In genomic region chr7:34570114-34571065, GRCm38 (mm10) we compare ENCODE assay signal across 9 mouse cellular contexts.
DNase-seq lines count a peak whose midpoint lies in the region; TF ChIP-seq lines count a peak whose summit lies in the region.
"Had no signal": no experiment of that assay in that cellular context is flagged by ENCODE, and none has a peak within 500 bp of the region (broad histone marks: within the 10 kb centered on the region; RNA-seq: fewer than 3 reads in every experiment).

No protein-coding gene starts in this region.

- H3K36me3 ChIP-seq in ES-E14 (ENCODE audit: control insufficient read depth, insufficient read depth, low read length, poor library complexity, severe bottlenecking) = no peaks in the 10 kb centered on the region

- peak overlapping the region; percentile 76 for H3K27ac ChIP-seq in ES-E14 (ENCODE audit: insufficient read depth, low read depth, low read length, poor library complexity, severe bottlenecking)
- H3K27ac ChIP-seq: macrophage had no signal

- H3K9me3 ChIP-seq in ES-E14 (ENCODE audit: control insufficient read depth, insufficient read depth, low read depth, low read length) = no peaks in the 10 kb centered on the region

- H3K4me3 ChIP-seq in ES-E14 (ENCODE audit: insufficient read depth in 1 of 2, low read depth in 1 of 2, low read length in 2 of 2, poor library complexity in 1 of 2, severe bottlenecking in 1 of 2) = peak overlapping the region; percentile 47

- peaks cover 0 to 9% of the 10 kb centered on the region in 2 experiments; a peak in 3 of 4 replicates for H3K4me1 ChIP-seq in ES-E14 (ENCODE audit: control insufficient read depth in 2 of 2, insufficient read depth in 2 of 2, low read length in 2 of 2, poor library complexity in 1 of 2)

- in situ Hi-C loops in ES-E14 (cut with MboI; ENCODE audit: low sequenced_read_pairs in 2 of 2, unreplicated experiment in 2 of 2) = no loop called here

- H3K9ac ChIP-seq in ES-E14 (ENCODE audit: insufficient read depth, low read depth, low read length, poor library complexity, severe bottlenecking) = peak overlapping the region; percentile 59

- intact Hi-C loops in gastrocnemius, postnatal 36 days (cut with DNase I) = no loop called here
- intact Hi-C loops in left cerebral cortex, postnatal 25 days (cut with DNase I) = no loop called here

- DNase-seq in ES-E14 (ENCODE audit: low read depth, low spot score) = peak; percentile 91
- peak; percentile 91 for DNase-seq in embryo, embryonic 10.5 days (ENCODE audit: low spot score)
- peak; percentile 53 to 54 for DNase-seq in gastrocnemius, postnatal 36 days
- DNase-seq in hindlimb bud, embryonic 11.5 days (ENCODE audit: extremely low spot score, low read depth, low spot score) = peak; percentile 76
- DNase-seq in left cerebral cortex, postnatal 25 days (ENCODE audit: low spot score in 2 of 2) = peak; percentile 19 to 20
- DNase-seq in mesoderm, embryonic 11.5 days (ENCODE audit: low read depth, low spot score) = peak; percentile 91
- DNase-seq in skeletal muscle tissue, adult 2 months (ENCODE audit: low read depth, low spot score) = peak; percentile 59
- DNase-seq in thymus, postnatal 36 days = no peak

TF ChIP-seq in ES-E14, 5 proteins besides CTCF, POLR2A, EP300 and RAD21:
- TF ChIP-seq ZC3H11A (IDR thresholded peaks at IDR 0.05; ENCODE audit: borderline replicate concordance, low read depth, low read length) (no peak), CHD2 (IDR thresholded peaks at IDR 0.05; ENCODE audit: low read depth, low read length) (no peak), HCFC1 (IDR thresholded peaks at IDR 0.05; ENCODE audit: borderline replicate concordance, insufficient read depth, low read length) (0 out of 2 replicates have a peak, but pooled peaks have one; percentile 46), ZNF384 (IDR thresholded peaks at IDR 0.05; ENCODE audit: low read depth, low read length) (no peak), MAFK (IDR thresholded peaks at IDR 0.05; ENCODE audit: insufficient read depth, low read depth, low read length) (no peak)
TF ChIP-seq in ES-E14: peak in this region for 1.

Comparison
In these comparisons a context has a peak if more than half of its experiments do, and no peak if none do; other contexts are left out.
1. DNase-seq: peak in ES-E14 (single experiment), embryo, embryonic 10.5 days (single experiment), gastrocnemius, postnatal 36 days (2 of 2), hindlimb bud, embryonic 11.5 days (single experiment), left cerebral cortex, postnatal 25 days (2 of 2), mesoderm, embryonic 11.5 days (single experiment) and skeletal muscle tissue, adult 2 months (single experiment); none in thymus, postnatal 36 days (0 of 2).